Mouse (Mus musculus): ENCODE measurements around the gene Antxr1. TPM values are rescaled to one million over a fixed set of nuclear protein-coding genes. Genes with fewer than 3 reads are reported as not detected.

The Antxr1 gene
- polyA plus RNA-seq, 1 experiment from 2014 or later, result 6.5 TPM

GRCm38 (mm10) chr6:87248226-87248834, 87.3 kb downstream of the Antxr1 start:
- Histone ChIP-seq H3K9me3 (ENCODE audit: control insufficient read depth, low read length) (no peaks in the 10 kb centered on the region), H3K36me3 (ENCODE audit: control insufficient read depth, insufficient read depth, low read length) (0 out of 2 replicates have a peak, but pooled peaks cover 3% of the 10 kb centered on the region), H3K4me2 (ENCODE audit: low read length) (no peak overlapping the region), H3K27me3 (ENCODE audit: control insufficient read depth, insufficient read depth, low read length) (no peaks in the 10 kb centered on the region), H3K27ac (replicated peaks in 1 of 2; ENCODE audit: control insufficient read depth in 1 of 2, insufficient read depth in 1 of 2, low read depth in 2 of 2, low read length in 2 of 2) (no peak overlapping the region), H3K4me3 (ENCODE audit: control insufficient read depth in 1 of 2, insufficient read depth in 1 of 2, low read depth in 1 of 2, low read length in 2 of 2) (no peak overlapping the region), H3K4me1 (ENCODE audit: control insufficient read depth in 2 of 2, insufficient read depth in 2 of 2, low read length in 2 of 2) (no peaks in the 10 kb centered on the region), H3K9ac (ENCODE audit: low read length) (no peak overlapping the region)
- WGBS, result 71% methylated on average over 9 of the region's 9 CpGs
- ATAC-seq (ENCODE audit: insufficient number of reproducible peaks, insufficient read depth, low FRiP score, low read depth), result no peak

- WGBS, result 76% methylated on average over 9 of the region's 9 CpGs
- ATAC-seq (ENCODE audit: insufficient number of reproducible peaks, insufficient read depth, low FRiP score, low read depth), result no peak
Measured at GRCm38 (mm10) chr6:87244117-87245100, 91.2 kb downstream of the Antxr1 start.

GRCm38 (mm10) chr6:87237260-87237659, 98.4 kb downstream of the Antxr1 start:
- ATAC-seq (ENCODE audit: insufficient number of reproducible peaks, insufficient read depth, low FRiP score, low read depth), result no peak
- Histone ChIP-seq H3K9ac (ENCODE audit: low read length) (no peak overlapping the region), H3K4me1 (ENCODE audit: control insufficient read depth in 2 of 2, insufficient read depth in 2 of 2, low read length in 2 of 2) (peaks cover 3 to 5% of the 10 kb centered on the region in 2 experiments; a peak in 2 of 4 replicates), H3K4me2 (ENCODE audit: low read length) (no peak overlapping the region), H3K27me3 (ENCODE audit: control insufficient read depth, insufficient read depth, low read length) (no peaks in the 10 kb centered on the region), H3K36me3 (ENCODE audit: control insufficient read depth, insufficient read depth, low read length) (peaks cover 5% of the 10 kb centered on the region; the same call in 1 of the 2 replicates), H3K27ac (replicated peaks in 1 of 2; ENCODE audit: control insufficient read depth in 1 of 2, insufficient read depth in 1 of 2, low read depth in 2 of 2, low read length in 2 of 2) (no peak overlapping the region), H3K4me3 (ENCODE audit: control insufficient read depth in 1 of 2, insufficient read depth in 1 of 2, low read depth in 1 of 2, low read length in 2 of 2) (no peak overlapping the region), H3K9me3 (ENCODE audit: control insufficient read depth, low read length) (no peaks in the 10 kb centered on the region)
- WGBS, result 55% methylated on average over 4 of the region's 4 CpGs

More at GRCm38 (mm10) chr6:87244117-87245100, 91.2 kb downstream of the Antxr1 start:
- Histone ChIP-seq H3K9me3 (ENCODE audit: control insufficient read depth, low read length) (no peaks in the 10 kb centered on the region), H3K4me3 (ENCODE audit: control insufficient read depth in 1 of 2, insufficient read depth in 1 of 2, low read depth in 1 of 2, low read length in 2 of 2) (no peak overlapping the region), H3K27me3 (ENCODE audit: control insufficient read depth, insufficient read depth, low read length) (no peaks in the 10 kb centered on the region), H3K4me1 (ENCODE audit: control insufficient read depth in 2 of 2, insufficient read depth in 2 of 2, low read length in 2 of 2) (peaks cover 3 to 6% of the 10 kb centered on the region in 2 experiments; a peak in 2 of 4 replicates), H3K9ac (ENCODE audit: low read length) (no peak overlapping the region), H3K4me2 (ENCODE audit: low read length) (no peak overlapping the region), H3K36me3 (ENCODE audit: control insufficient read depth, insufficient read depth, low read length) (peaks cover 6% of the 10 kb centered on the region; the same call in 1 of the 2 replicates), H3K27ac (replicated peaks in 1 of 2; ENCODE audit: control insufficient read depth in 1 of 2, insufficient read depth in 1 of 2, low read depth in 2 of 2, low read length in 2 of 2) (no peak overlapping the region)

GRCm38 (mm10) chr6:87236061-87236460, 99.6 kb downstream of the Antxr1 start:
- no peaks in the 10 kb centered on the region for H3K27me3 ChIP-seq (ENCODE audit: control insufficient read depth, insufficient read depth, low read length)
- H3K4me1 ChIP-seq (ENCODE audit: control insufficient read depth in 2 of 2, insufficient read depth in 2 of 2, low read length in 2 of 2), result no peaks in the 10 kb centered on the region
- no peak for ATAC-seq (ENCODE audit: insufficient number of reproducible peaks, insufficient read depth, low FRiP score, low read depth)
- no peak overlapping the region for H3K4me3 ChIP-seq (ENCODE audit: control insufficient read depth in 1 of 2, insufficient read depth in 1 of 2, low read depth in 1 of 2, low read length in 2 of 2)
- H3K9ac ChIP-seq (ENCODE audit: low read length), result no peak overlapping the region
- peaks cover 5% of the 10 kb centered on the region; the same call in 1 of the 2 replicates for H3K36me3 ChIP-seq (ENCODE audit: control insufficient read depth, insufficient read depth, low read length)
- 63% methylated on average over 8 of the region's 8 CpGs for WGBS
- H3K4me2 ChIP-seq (ENCODE audit: low read length), result no peak overlapping the region
- H3K9me3 ChIP-seq (ENCODE audit: control insufficient read depth, low read length), result no peaks in the 10 kb centered on the region
- no peak overlapping the region for H3K27ac ChIP-seq (replicated peaks in 1 of 2; ENCODE audit: control insufficient read depth in 1 of 2, insufficient read depth in 1 of 2, low read depth in 2 of 2, low read length in 2 of 2)

GRCm38 (mm10) chr6:87233111-87233510, 102.5 kb downstream of the Antxr1 start:
- no peak overlapping the region for H3K4me3 ChIP-seq (ENCODE audit: control insufficient read depth in 1 of 2, insufficient read depth in 1 of 2, low read depth in 1 of 2, low read length in 2 of 2)
- peaks cover 3% of the 10 kb centered on the region; the same call in 1 of the 2 replicates for H3K9me3 ChIP-seq (ENCODE audit: control insufficient read depth, low read length)
- no peaks in the 10 kb centered on the region for H3K36me3 ChIP-seq (ENCODE audit: control insufficient read depth, insufficient read depth, low read length)
- H3K27me3 ChIP-seq (ENCODE audit: control insufficient read depth, insufficient read depth, low read length), result no peaks in the 10 kb centered on the region
- H3K9ac ChIP-seq (ENCODE audit: low read length), result no peak overlapping the region
- WGBS, result 85% methylated on average over 4 of the region's 4 CpGs
- H3K4me1 ChIP-seq (ENCODE audit: control insufficient read depth in 2 of 2, insufficient read depth in 2 of 2, low read length in 2 of 2), result no peaks in the 10 kb centered on the region
- H3K27ac ChIP-seq (replicated peaks in 1 of 2; ENCODE audit: control insufficient read depth in 1 of 2, insufficient read depth in 1 of 2, low read depth in 2 of 2, low read length in 2 of 2), result no peak overlapping the region
- no peak overlapping the region for H3K4me2 ChIP-seq (ENCODE audit: low read length)
- ATAC-seq (ENCODE audit: insufficient number of reproducible peaks, insufficient read depth, low FRiP score, low read depth), result no peak

GRCm38 (mm10) chr6:87230041-87230440, 105.6 kb downstream of the Antxr1 start:
- peaks cover 7% of the 10 kb centered on the region in 2 experiments; a peak in 2 of 4 replicates for H3K4me1 ChIP-seq (ENCODE audit: control insufficient read depth in 2 of 2, insufficient read depth in 2 of 2, low read length in 2 of 2)
- no peaks in the 10 kb centered on the region for H3K36me3 ChIP-seq (ENCODE audit: control insufficient read depth, insufficient read depth, low read length)
- no peaks in the 10 kb centered on the region for H3K27me3 ChIP-seq (ENCODE audit: control insufficient read depth, insufficient read depth, low read length)
- H3K27ac ChIP-seq (replicated peaks in 1 of 2; ENCODE audit: control insufficient read depth in 1 of 2, insufficient read depth in 1 of 2, low read depth in 2 of 2, low read length in 2 of 2), result no peak overlapping the region
- peaks cover 3% of the 10 kb centered on the region; the same call in 1 of the 2 replicates for H3K9me3 ChIP-seq (ENCODE audit: control insufficient read depth, low read length)
- H3K4me2 ChIP-seq (ENCODE audit: low read length), result no peak overlapping the region
- H3K9ac ChIP-seq (ENCODE audit: low read length), result no peak overlapping the region
- H3K4me3 ChIP-seq (ENCODE audit: control insufficient read depth in 1 of 2, insufficient read depth in 1 of 2, low read depth in 1 of 2, low read length in 2 of 2), result no peak overlapping the region
- WGBS, result 90% methylated on average over 2 of the region's 2 CpGs
- no peak for ATAC-seq (ENCODE audit: insufficient number of reproducible peaks, insufficient read depth, low FRiP score, low read depth)

- Histone ChIP-seq H3K4me3 (ENCODE audit: control insufficient read depth in 1 of 2, insufficient read depth in 1 of 2, low read depth in 1 of 2, low read length in 2 of 2) (no peak overlapping the region), H3K4me1 (ENCODE audit: control insufficient read depth in 2 of 2, insufficient read depth in 2 of 2, low read length in 2 of 2) (peaks cover 10 to 17% of the 10 kb centered on the region in 2 experiments; a peak in 3 of 4 replicates), H3K4me2 (ENCODE audit: low read length) (no peak overlapping the region), H3K9ac (ENCODE audit: low read length) (no peak overlapping the region), H3K9me3 (ENCODE audit: control insufficient read depth, low read length) (peaks cover 3% of the 10 kb centered on the region; the same call in 1 of the 2 replicates), H3K27ac (replicated peaks in 1 of 2; ENCODE audit: control insufficient read depth in 1 of 2, insufficient read depth in 1 of 2, low read depth in 2 of 2, low read length in 2 of 2) (no peak overlapping the region), H3K27me3 (ENCODE audit: control insufficient read depth, insufficient read depth, low read length) (no peaks in the 10 kb centered on the region), H3K36me3 (ENCODE audit: control insufficient read depth, insufficient read depth, low read length) (no peaks in the 10 kb centered on the region)
- 82% methylated on average over 10 of the region's 10 CpGs for WGBS
- no peak for ATAC-seq (ENCODE audit: insufficient number of reproducible peaks, insufficient read depth, low FRiP score, low read depth)
Measured at GRCm38 (mm10) chr6:87227940-87228339, 107.7 kb downstream of the Antxr1 start.
